Mouse (Mus musculus) bone marrow, adult 2 months (tissue): Measurements from ENCODE around the gene Nrxn2.

Experiments
- CTCF ChIP-seq: fragments of 200-500 bp; IDR thresholded peaks from 2 replicates; pipeline ENCODE4 v1.5.1; 2011; ENCODE audit warnings: low read length, control low read depth; ENCODE audit not compliant: control insufficient read depth, insufficient read depth
- POLR2A ChIP-seq: fragments of 200-500 bp; IDR thresholded peaks from 2 replicates; pipeline ENCODE4 v1.6.1; 2011; ENCODE audit warnings: low read depth, mild to moderate bottlenecking, control low read depth, low read length, borderline replicate concordance; ENCODE audit not compliant: control insufficient read depth

DNA sequence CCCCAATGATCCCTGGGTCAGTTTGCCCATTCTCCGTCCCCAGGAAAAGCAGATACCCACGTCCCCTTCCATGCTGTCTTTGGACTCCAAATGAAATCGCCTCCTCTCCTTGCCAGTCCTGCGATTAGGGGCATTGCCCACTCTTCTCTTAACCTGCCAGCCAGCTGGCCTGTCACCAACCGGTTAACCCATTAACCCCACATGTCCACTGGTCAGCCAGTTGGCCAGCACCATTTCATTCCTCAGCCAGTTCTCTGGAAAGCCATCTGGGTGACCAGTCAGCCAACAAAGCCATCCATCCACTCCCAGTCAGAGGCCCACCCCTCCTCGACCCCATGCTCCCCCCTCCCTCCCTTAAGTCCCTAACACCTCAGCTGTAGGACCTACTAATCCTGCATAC, 44.3 kb downstream of the Nrxn2 start:
- TF ChIP-seq CTCF: no peak
- no peak for TF ChIP-seq POLR2A
